Mouse (Mus musculus) testis, adult 10 weeks (tissue): ENCODE results near the gene Mroh9. TPM values are rescaled to one million over a fixed set of nuclear protein-coding genes. Genes with fewer than 3 reads are reported as not detected.

Experiments used
- polyA plus RNA-seq: library from polyadenylated mRNA; stranded (reverse); fragments of 350-450 nt; fragmentation: Illumina TruSeq; extraction: RNeasy Lipid Tissue Mini Kit (QIAGEN cat#74804); gene quantifications from one replicate; pipeline ENCODE4 v1.2.3, GENCODE M21; 2014; ENCODE audit warnings: low read depth, low replicate concordance

Mroh9 gene
- polyA plus RNA-seq = 110 TPM

GRCm38 (mm10) chr1:163085570-163085969 lies at the start of gene Mroh9:
Gene Mroh9, minus strand, starts transcription at chr1:163085670.

GRCm38 (mm10) chr1:162984428-162984827 lies 101.0 kb downstream of the Mroh9 start, which contains the start of gene Fmo3:
Gene Fmo3, minus strand, starts transcription at chr1:162984528.

Other genes with a start within 250 kb of the Mroh9 start
- 4.8 TPM for gene Fmo1, start 219.1 kb downstream of the Mroh9 start, polyA plus RNA-seq
- 8.4 TPM for gene Fmo2, start 186.9 kb downstream of the Mroh9 start, polyA plus RNA-seq
- gene Fmo6, start 148.2 kb downstream of the Mroh9 start, polyA plus RNA-seq = not detected
- gene Fmo3, start 101.1 kb downstream of the Mroh9 start, polyA plus RNA-seq = 0.52 TPM
- gene Prrx1, start 228.0 kb upstream of the Mroh9 start, polyA plus RNA-seq = 2.7 TPM